Mouse (Mus musculus): ENCODE measurements around the gene Mvb12b. TPM values are rescaled to one million over a fixed set of nuclear protein-coding genes. Genes with fewer than 3 reads are reported as not detected.

Gene Mvb12b
- polyA plus RNA-seq, 1 experiment from 2014 or later = 17.8 TPM

DNA sequence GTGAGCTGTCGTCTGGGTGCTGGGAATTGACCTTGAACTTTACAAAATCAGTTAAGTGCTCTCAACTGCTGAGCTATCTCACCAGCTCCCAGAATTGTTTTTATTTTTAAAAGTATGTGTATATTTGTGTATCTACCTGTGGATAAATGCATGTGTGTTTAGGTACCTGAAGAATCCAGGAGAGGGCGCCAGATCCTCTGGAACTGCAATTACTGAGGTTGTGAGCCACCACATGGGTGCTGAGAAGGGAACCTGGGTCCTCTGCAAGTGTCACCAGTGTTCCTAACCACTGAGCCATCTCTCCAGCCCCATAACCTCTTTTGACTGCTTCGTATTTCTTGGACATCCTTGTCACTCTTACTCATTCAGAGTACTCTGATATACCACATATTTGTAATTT is 193.8 kb downstream of the Mvb12b start:
- ATAC-seq (ENCODE audit: insufficient read depth, low FRiP score, low read depth) = no peak
- WGBS = 69% methylated on average over 3 of the region's 3 CpGs
- no peaks in the 10 kb centered on the region for H3K27me3 ChIP-seq (replicated peaks)

DNA sequence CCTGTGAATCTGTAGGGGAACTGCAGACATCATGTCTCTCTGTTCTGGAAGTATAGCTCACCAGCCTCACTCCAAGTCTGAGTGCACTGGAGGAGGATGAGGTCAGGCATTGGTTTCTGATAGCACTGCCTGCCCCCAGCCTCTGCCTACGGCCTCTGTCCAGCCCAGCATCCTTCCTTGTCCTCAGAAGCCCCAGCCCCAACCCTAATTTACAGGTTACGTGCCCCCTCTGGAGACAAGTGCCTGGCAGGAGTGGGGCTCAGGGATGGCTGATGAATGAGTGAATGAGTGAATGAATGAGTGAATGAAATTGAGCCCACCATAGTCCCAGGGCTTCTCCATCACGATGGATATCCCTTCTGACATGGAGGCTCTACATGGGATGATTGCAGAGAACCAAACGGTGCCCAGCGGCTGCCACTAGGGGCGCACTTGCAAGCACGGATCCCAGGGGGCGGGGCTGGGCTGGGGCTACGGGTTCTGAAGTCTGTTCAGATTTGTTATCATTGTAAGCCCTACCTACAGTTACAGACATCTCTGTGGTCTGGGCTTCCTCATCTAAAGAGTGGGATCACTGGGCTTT is 197.8 kb downstream of the Mvb12b start:
- H3K9me3 ChIP-seq = no peaks in the 10 kb centered on the region
- no peak overlapping the region for H3K27ac ChIP-seq
- no peak overlapping the region for H3K4me2 ChIP-seq
- 25% methylated on average over 9 of the region's 9 CpGs for WGBS
- no peak for ATAC-seq (ENCODE audit: insufficient read depth, low FRiP score, low read depth)
- H3K4me1 ChIP-seq = no peaks in the 10 kb centered on the region
- H3K4me3 ChIP-seq (replicated peaks) = no peak overlapping the region
- H3K27me3 ChIP-seq (replicated peaks) = no peaks in the 10 kb centered on the region
- H3K9ac ChIP-seq = no peak overlapping the region
- no peaks in the 10 kb centered on the region for H3K36me3 ChIP-seq

More for the DNA sequence above, 193.8 kb downstream of the Mvb12b start:
- H3K4me2 ChIP-seq = no peak overlapping the region
- no peaks in the 10 kb centered on the region for H3K36me3 ChIP-seq
- H3K4me3 ChIP-seq (replicated peaks) = no peak overlapping the region
- no peak overlapping the region for H3K27ac ChIP-seq
- H3K9me3 ChIP-seq = no peaks in the 10 kb centered on the region
- H3K9ac ChIP-seq = no peak overlapping the region
- H3K4me1 ChIP-seq = no peaks in the 10 kb centered on the region

DNA sequence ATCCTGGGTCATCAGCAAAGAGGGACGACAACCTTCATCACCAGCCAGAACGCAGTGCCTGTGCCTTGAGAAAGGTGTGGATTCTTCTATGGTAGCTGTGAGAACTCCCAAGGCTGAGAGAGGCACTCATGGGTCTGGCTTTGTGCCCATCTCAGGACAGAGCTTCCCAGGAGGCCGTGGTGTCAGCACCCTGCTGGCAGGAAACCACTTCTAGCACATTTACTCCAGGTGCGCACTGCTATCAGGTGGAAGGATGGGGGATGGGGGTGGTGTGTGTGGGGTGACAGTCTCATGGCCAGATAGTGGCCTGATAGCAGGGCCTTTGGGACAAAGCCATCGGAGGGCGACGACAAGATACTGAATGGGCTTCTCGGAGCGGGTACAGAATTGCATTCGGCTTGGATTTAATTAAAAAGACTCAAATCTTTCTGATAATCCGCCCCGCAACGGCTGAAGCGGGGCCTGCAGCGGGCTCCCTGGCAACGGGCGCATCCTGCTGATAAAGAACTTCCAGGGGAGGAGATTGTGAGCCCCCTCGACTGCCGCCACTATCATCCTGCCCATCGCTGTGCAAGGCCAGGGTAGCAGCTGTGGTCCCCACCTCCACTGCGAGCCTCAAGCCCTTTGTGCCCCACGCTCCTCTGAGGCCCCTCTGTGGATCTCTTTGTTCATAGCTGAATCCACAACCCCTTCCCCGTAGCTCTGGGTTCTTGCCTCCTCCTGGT is 198.4 kb downstream of the Mvb12b start:
- WGBS = 53% methylated on average over 23 of the region's 23 CpGs
- no peak for ATAC-seq (ENCODE audit: insufficient read depth, low FRiP score, low read depth)
- H3K4me2 ChIP-seq = no peak overlapping the region
- H3K9ac ChIP-seq = no peak overlapping the region
- H3K4me3 ChIP-seq (replicated peaks) = no peak overlapping the region
- no peaks in the 10 kb centered on the region for H3K9me3 ChIP-seq
- no peaks in the 10 kb centered on the region for H3K36me3 ChIP-seq
- no peak overlapping the region for H3K27ac ChIP-seq
- no peaks in the 10 kb centered on the region for H3K4me1 ChIP-seq
- no peaks in the 10 kb centered on the region for H3K27me3 ChIP-seq (replicated peaks)

DNA sequence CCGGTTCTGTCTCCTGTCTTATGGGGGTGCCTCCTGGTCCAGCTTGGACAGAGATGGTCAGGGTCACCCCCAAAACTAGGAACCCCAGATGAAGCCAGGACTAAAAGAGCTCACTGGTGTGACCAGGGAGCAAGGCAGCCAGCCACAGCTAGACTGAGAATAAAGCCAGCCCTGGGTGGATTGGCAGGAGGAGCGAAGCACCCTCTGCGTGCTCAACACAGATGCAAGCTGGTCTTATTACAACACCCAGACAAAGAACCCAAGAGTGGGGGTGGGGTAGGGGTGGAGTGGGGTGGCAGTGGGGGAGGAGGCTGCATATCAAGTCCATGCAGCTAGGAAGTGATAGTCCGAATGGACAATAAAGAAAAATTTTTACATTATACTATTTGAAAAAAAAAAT is 204.2 kb downstream of the Mvb12b start:
- H3K9ac ChIP-seq = no peak overlapping the region
- no peaks in the 10 kb centered on the region for H3K27me3 ChIP-seq (replicated peaks)
- no peak for ATAC-seq (ENCODE audit: insufficient read depth, low FRiP score, low read depth)
- H3K27ac ChIP-seq = no peak overlapping the region
- H3K4me1 ChIP-seq = no peaks in the 10 kb centered on the region; the same call in 1 of the 2 replicates
- H3K4me2 ChIP-seq = no peak overlapping the region
- no peak overlapping the region for H3K4me3 ChIP-seq (replicated peaks)
- WGBS = 64% methylated on average over 4 of the region's 4 CpGs
- no peaks in the 10 kb centered on the region for H3K9me3 ChIP-seq
- no peaks in the 10 kb centered on the region for H3K36me3 ChIP-seq

DNA sequence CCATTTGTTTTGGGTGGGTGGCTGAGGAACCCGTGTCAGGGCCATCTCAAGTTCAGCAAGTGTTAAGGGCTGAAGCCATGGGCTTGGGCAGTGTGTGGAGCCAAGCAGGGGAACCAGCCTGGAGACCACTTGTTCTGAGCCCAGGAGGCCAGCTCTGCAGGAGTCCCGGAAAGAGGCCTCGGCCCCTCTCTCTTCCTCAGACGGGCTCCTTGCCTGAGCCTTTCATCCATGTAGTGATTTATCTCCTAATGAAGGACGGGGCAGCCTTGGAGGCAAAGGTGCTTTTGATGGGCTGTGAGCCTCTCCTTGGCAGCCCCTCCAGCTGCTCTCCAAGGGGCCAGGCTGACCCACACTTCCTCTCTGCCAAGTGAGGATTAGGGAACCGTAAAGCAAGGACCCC is 204.7 kb downstream of the Mvb12b start:
- Histone ChIP-seq H3K4me1 (no peaks in the 10 kb centered on the region; the same call in 1 of the 2 replicates), H3K4me2 (no peak overlapping the region), H3K9me3 (no peaks in the 10 kb centered on the region), H3K27ac (no peak overlapping the region), H3K9ac (no peak overlapping the region), H3K4me3 (replicated peaks) (no peak overlapping the region), H3K36me3 (no peaks in the 10 kb centered on the region), H3K27me3 (replicated peaks) (no peaks in the 10 kb centered on the region)
- ATAC-seq (ENCODE audit: insufficient read depth, low FRiP score, low read depth) = no peak
- 43% methylated on average over 6 of the region's 6 CpGs for WGBS

DNA sequence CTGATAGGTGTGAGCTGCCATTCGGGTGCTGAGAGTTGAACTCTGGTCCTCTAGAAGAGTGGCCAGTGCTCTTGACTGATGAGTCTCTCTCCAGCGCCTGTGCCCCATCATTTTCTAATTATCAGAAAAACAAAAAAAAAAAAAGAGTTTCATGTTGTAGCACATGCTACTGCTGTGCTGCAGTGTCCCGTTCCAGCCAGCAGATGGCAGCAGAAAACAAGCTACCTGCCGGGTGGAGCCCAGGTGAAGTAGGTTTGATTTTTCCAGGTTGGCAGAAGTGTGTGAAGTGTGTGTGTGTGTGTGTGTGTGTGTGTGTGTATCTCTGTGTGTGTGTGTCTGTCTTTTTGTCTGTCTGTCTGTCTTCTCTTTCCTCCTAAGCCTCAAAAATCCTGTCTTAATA is 205.5 kb downstream of the Mvb12b start:
- H3K4me2 ChIP-seq = no peak overlapping the region
- no peak overlapping the region for H3K4me3 ChIP-seq (replicated peaks)
- H3K4me1 ChIP-seq = no peaks in the 10 kb centered on the region; the same call in 1 of the 2 replicates
- no peak for ATAC-seq (ENCODE audit: insufficient read depth, low FRiP score, low read depth)
- 6% methylated on average over 4 of the region's 4 CpGs for WGBS
- H3K27ac ChIP-seq = no peak overlapping the region
- H3K9ac ChIP-seq = no peak overlapping the region
- no peaks in the 10 kb centered on the region for H3K36me3 ChIP-seq
- H3K27me3 ChIP-seq (replicated peaks) = no peaks in the 10 kb centered on the region
- no peaks in the 10 kb centered on the region for H3K9me3 ChIP-seq

Other genes starting within 250 kb of the Mvb12b start
- 0.04 and 0.09 TPM in 2 replicates for gene Lmx1b, start 247.4 kb downstream of the Mvb12b start, polyA plus RNA-seq (2015; fragmentation: Nextera tagmentation; extraction: Ambion mirVana)

All from stomach, embryonic 15.5 days (tissue).